Mouse (Mus musculus): ENCODE results near the gene Arhgap22. TPM values are rescaled to one million over a fixed set of nuclear protein-coding genes. Genes with fewer than 3 reads are reported as not detected.

Arhgap22 gene
- total and polyA plus RNA-seq, 3 experiments: 0.17 to 0.39 (median 0.29) TPM

DNA sequence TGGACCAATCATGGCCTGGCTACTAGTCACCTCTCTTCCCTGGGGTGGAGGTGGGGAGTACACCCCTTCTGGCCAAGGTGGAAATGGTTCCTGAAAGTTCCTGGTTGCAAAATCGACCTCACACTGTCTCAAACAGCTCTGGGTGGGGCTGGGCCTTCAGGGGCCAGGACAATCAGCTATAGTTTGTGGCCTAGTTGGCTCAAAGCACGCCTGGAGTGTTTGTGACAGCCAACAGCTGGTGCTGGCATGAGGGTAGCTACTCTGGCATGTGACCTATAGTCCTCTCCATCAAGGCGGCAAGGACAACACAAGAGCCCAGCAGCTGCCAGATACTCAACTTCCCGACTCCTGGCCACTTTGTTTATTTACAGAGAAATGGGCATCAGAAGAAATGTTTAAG, 133.9 kb downstream of the Arhgap22 start:
- Histone ChIP-seq H3K27me3 (replicated peaks) (peaks cover 5% of the 10 kb centered on the region), H3K27ac (ENCODE audit: insufficient read depth, low read depth) (no peak overlapping the region), H3K9me3 (replicated peaks; ENCODE audit: low read length) (no peaks in the 10 kb centered on the region), H3K79me2 (replicated peaks; ENCODE audit: control insufficient read depth, extremely low read depth, insufficient read depth, poor library complexity, severe bottlenecking) (no peaks in the 10 kb centered on the region), H3K4me1 (ENCODE audit: control insufficient read depth in 1 of 2, insufficient read depth in 2 of 2) (peaks cover 0 to 18% of the 10 kb centered on the region in 2 experiments; a peak in 3 of 4 replicates), H3K9ac (ENCODE audit: insufficient read depth, low read depth) (no peak overlapping the region), H3K36me3 (replicated peaks in 1 of 2; ENCODE audit: control insufficient read depth in 1 of 2, insufficient read depth in 1 of 2, low read length in 1 of 2) (no peaks in the 10 kb centered on the region), H3K4me2 (ENCODE audit: insufficient read depth, low read depth, poor library complexity, severe bottlenecking) (no peak overlapping the region), H3K4me3 (replicated peaks in 1 of 3; ENCODE audit: low read depth in 2 of 3, low read length in 2 of 3, poor library complexity in 1 of 3) (no peak overlapping the region)
- DNase-seq (ENCODE audit: extremely low read depth): no peak
- TF ChIP-seq MEF2A (IDR thresholded peaks at IDR 0.05; ENCODE audit: borderline replicate concordance, low read depth, low read length) (no peak), CHD2 (IDR thresholded peaks at IDR 0.05; ENCODE audit: low read length) (no peak), MYC (IDR thresholded peaks at IDR 0.05; ENCODE audit: low read depth, low read length) (no peak), E2F4 (IDR thresholded peaks at IDR 0.05; ENCODE audit: insufficient replicate concordance, low read depth, low read length) (no peak), HCFC1 (IDR thresholded peaks at IDR 0.05; ENCODE audit: low read depth, low read length) (no peak), PAX5 (IDR thresholded peaks at IDR 0.05; ENCODE audit: low read length) (no peak), EP300 (IDR thresholded peaks at IDR 0.05; ENCODE audit: low read length) (no peak), MAFK (IDR thresholded peaks at IDR 0.05; ENCODE audit: insufficient replicate concordance, low read length) (no peak), JUN (IDR thresholded peaks at IDR 0.05; ENCODE audit: insufficient read depth, low read depth, low read length) (no peak)
- dilution Hi-C loops (cut with MboI; ENCODE audit: extremely low pct_ligation_motif_present, extremely low pct_unique_long_range_greater_than_20kb, low sequenced_read_pairs): no loop called here
- in situ Hi-C loops (cut with MboI; ENCODE audit: low pct_ligation_motif_present, low pct_unique_long_range_greater_than_20kb, low sequenced_read_pairs): no loop called here

DNA sequence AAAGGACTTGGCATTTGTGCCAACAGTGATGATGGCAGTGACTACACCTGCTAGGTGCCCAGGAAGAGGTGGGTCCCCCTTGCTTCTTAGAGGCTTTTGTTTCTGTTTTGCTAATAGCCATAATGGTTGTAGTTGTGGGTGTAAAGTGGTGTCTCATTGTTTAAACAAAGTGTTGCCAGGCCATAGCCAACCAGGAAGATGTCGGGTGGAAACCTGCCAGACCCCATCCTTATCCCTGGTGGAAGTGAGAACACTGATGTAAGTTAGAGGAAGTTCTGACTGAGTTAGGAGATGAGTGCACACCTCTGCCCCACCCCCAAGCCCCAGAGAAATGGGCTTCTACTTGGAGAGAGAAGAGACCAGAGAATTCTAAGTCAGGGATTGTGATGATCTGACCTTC, 134.3 kb downstream of the Arhgap22 start:
- TF ChIP-seq SMC3 (IDR thresholded peaks at IDR 0.05; ENCODE audit: low read depth, low read length) (no peak), EP300 (IDR thresholded peaks at IDR 0.05; ENCODE audit: low read length) (no peak), RAD21 (IDR thresholded peaks at IDR 0.05; ENCODE audit: low read depth, low read length) (no peak), E2F4 (IDR thresholded peaks at IDR 0.05; ENCODE audit: insufficient replicate concordance, low read depth, low read length) (no peak), PAX5 (IDR thresholded peaks at IDR 0.05; ENCODE audit: low read length) (no peak), POLR2AphosphoS2 (IDR thresholded peaks at IDR 0.05; ENCODE audit: low read depth, low read length) (no peak), CHD2 (IDR thresholded peaks at IDR 0.05; ENCODE audit: low read length) (no peak), JUND (conservative IDR thresholded peaks at IDR 0.05; ENCODE audit: low read depth, low read length) (no peak), TCF12 (IDR thresholded peaks at IDR 0.05; ENCODE audit: low read depth, low read length) (no peak), ZMIZ1 (IDR thresholded peaks at IDR 0.05; ENCODE audit: low read depth, low read length) (no peak), POLR2A (IDR thresholded peaks at IDR 0.05; ENCODE audit: low read depth, low read length) (no peak)
- H3K27ac ChIP-seq (ENCODE audit: insufficient read depth, low read depth): no peak overlapping the region
- H3K36me3 ChIP-seq (replicated peaks in 1 of 2; ENCODE audit: control insufficient read depth in 1 of 2, insufficient read depth in 1 of 2, low read length in 1 of 2): no peaks in the 10 kb centered on the region
- no peak overlapping the region for H3K4me3 ChIP-seq (replicated peaks in 1 of 3; ENCODE audit: low read depth in 2 of 3, low read length in 2 of 3, poor library complexity in 1 of 3)
- H3K9me3 ChIP-seq (replicated peaks; ENCODE audit: low read length): no peaks in the 10 kb centered on the region
- H3K4me2 ChIP-seq (ENCODE audit: insufficient read depth, low read depth, poor library complexity, severe bottlenecking): no peak overlapping the region
- in situ Hi-C loops (cut with MboI; ENCODE audit: low pct_ligation_motif_present, low pct_unique_long_range_greater_than_20kb, low sequenced_read_pairs): no loop called here
- no peaks in the 10 kb centered on the region for H3K79me2 ChIP-seq (replicated peaks; ENCODE audit: control insufficient read depth, extremely low read depth, insufficient read depth, poor library complexity, severe bottlenecking)
- H3K9ac ChIP-seq (ENCODE audit: insufficient read depth, low read depth): no peak overlapping the region
- H3K4me1 ChIP-seq (ENCODE audit: control insufficient read depth in 1 of 2, insufficient read depth in 2 of 2): peaks cover 0 to 18% of the 10 kb centered on the region in 2 experiments; a peak in 3 of 4 replicates
- DNase-seq (ENCODE audit: extremely low read depth): no peak
- peaks cover 4% of the 10 kb centered on the region for H3K27me3 ChIP-seq (replicated peaks)
- dilution Hi-C loops (cut with MboI; ENCODE audit: extremely low pct_ligation_motif_present, extremely low pct_unique_long_range_greater_than_20kb, low sequenced_read_pairs): no loop called here

Measured in CH12.LX (cell line).